Mouse (Mus musculus): ENCODE data around the gene Trim31.

DNA sequence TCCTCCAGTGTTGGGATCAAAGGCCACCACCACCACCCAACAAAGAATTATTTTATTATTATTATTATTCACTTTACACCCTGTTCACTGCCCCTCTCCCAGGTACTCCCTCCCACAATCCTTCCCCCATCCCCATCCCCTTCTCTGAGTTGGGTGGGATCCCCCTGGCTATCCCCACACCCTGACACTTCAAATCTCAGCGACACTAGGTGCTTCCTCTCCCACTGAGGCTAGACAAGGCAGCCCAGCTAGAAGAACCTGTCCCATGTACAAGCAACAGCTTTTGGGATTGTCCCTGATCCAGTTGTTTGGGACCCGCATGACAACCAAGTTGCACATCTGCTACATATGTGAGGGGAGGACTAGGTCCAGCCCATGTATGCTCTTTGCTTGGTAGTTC is 54.7 kb downstream of the Trim31 start:
- TF ChIP-seq POLR2AphosphoS2 (IDR thresholded peaks at IDR 0.05; ENCODE audit: low read length) (no peak), USF1 (IDR thresholded peaks at IDR 0.05; ENCODE audit: low read depth, low read length) (no peak), ZC3H11A (IDR thresholded peaks at IDR 0.05; ENCODE audit: low read depth, low read length) (no peak), CTCF (IDR thresholded peaks at IDR 0.05 in 2 of 3, conservative IDR thresholded peaks at IDR 0.05 in 1 of 3; ENCODE audit: control insufficient read depth in 1 of 3, insufficient read depth in 1 of 3, low read depth in 2 of 3, low read length in 3 of 3, poor library complexity in 1 of 3, severe bottlenecking in 1 of 3) (no peak), CHD1 (IDR thresholded peaks at IDR 0.05; ENCODE audit: low read depth, low read length) (no peak), E2F4 (IDR thresholded peaks at IDR 0.05; ENCODE audit: borderline replicate concordance, low read depth, low read length) (no peak), MYC (IDR thresholded peaks at IDR 0.05; ENCODE audit: low read depth, low read length) (no peak), EP300 (IDR thresholded peaks at IDR 0.05; ENCODE audit: low read depth in 1 of 2, low read length in 2 of 2) (no peak), GATA1 (IDR thresholded peaks at IDR 0.05; ENCODE audit: low read depth, low read length) (no peak), UBTF (IDR thresholded peaks at IDR 0.05; ENCODE audit: borderline replicate concordance, insufficient read depth, low read depth, low read length) (no peak), ZNF384 (IDR thresholded peaks at IDR 0.05; ENCODE audit: low read depth, low read length) (no peak), POLR2A (IDR thresholded peaks at IDR 0.05; ENCODE audit: control insufficient read depth in 1 of 2, insufficient read depth in 1 of 2, low read depth in 1 of 2, low read length in 2 of 2, poor library complexity in 1 of 2) (no peak), MEF2A (IDR thresholded peaks at IDR 0.05; ENCODE audit: extremely low read depth, insufficient replicate concordance, low read depth, low read length, poor library complexity, severe bottlenecking) (no peak), TBP (IDR thresholded peaks at IDR 0.05; ENCODE audit: low read depth, low read length) (no peak)

Measured in MEL (cell line).